Mouse (Mus musculus) ovary, postnatal 36 days (tissue): ENCODE measurements at regions not wholly inside any gene's neighbourhood (a gene's known extent, or its start where the extent isn't known, plus 50 kb on each side); places are given as distances from the start of the nearest gene placed in this dataset.
A peak's percentile ranks its signal among the peaks of the same experiment; 100 is the strongest.
"Not testable (repeated sequence)": the region's sequence is repeated elsewhere in the genome, so short reads cannot be mapped to it uniquely, and the experiment has no call there.

Experiments used
- DNase-seq: peaks from one replicate; pipeline ENCODE4 v3.0.0; 2022; ENCODE audit warnings: low spot score, mixed read lengths

GRCm38 (mm10) chr3:7079073-7079472, 458.8 kb upstream of the 1700008P02Rik start:
- DNase-seq, result no peak

- DNase-seq, result no peak
Measured at GRCm38 (mm10) chr3:7076850-7077249, 456.6 kb upstream of the 1700008P02Rik start.

- no peak for DNase-seq
Measured at GRCm38 (mm10) chr3:7074488-7074887, 454.2 kb upstream of the 1700008P02Rik start.

GRCm38 (mm10) chr3:7041372-7042057, 421.3 kb upstream of the 1700008P02Rik start:
- no peak for DNase-seq

GRCm38 (mm10) chr3:7035833-7036232, 415.6 kb upstream of the 1700008P02Rik start:
- DNase-seq, result no peak

DNA sequence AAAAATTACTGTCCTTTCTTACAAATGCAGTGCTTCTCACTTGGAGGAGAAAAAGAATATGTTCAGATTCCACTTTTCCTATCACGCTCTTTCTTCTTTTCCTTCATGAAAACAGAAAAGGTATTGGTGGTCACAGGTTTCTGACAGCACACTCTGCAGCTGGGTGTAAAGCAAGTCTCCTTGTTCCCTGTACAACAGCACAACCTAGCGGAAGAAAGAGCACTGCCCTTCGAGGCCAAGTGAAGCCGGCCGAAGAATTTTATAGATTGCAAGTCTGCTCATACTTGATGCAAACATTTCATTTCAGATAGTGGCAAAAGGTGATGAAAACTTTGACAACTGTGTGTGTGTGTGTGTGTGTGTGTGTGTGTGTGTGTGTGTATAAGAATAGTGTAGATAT, 407.6 kb upstream of the 1700008P02Rik start:
- DNase-seq, result peak; percentile 14

DNA sequence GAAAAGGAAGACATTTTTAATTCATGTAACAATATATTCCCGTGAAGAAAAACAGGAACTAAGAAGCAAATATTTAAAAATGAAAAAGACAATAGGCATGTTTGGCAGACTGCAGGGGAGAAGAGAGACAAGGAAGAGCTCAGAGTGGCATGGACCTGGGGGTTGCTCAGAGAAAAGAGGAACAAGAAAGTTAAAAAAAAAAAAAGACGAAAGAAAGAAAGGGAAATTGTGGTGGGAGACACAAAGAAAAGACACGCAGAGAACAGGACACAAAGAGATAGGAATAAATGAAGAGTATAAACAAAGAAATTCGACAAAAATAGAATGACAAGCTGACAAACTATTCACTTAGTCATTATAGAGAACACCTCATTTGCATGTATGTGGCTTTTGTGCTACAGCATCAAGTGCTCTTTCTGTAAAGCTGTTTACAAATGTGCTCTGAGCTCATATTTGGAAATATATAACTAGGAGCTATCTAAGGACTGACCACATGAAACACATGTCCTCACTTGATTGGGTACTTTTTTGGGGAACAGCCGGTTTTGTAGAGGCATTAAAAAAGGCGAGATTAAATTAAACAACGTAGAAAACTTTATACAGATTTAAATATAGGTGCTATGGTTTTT, 394.2 kb upstream of the 1700008P02Rik start:
- DNase-seq, result no peak

GRCm38 (mm10) chr3:7013516-7013915, 393.3 kb upstream of the 1700008P02Rik start:
- no peak for DNase-seq

DNA sequence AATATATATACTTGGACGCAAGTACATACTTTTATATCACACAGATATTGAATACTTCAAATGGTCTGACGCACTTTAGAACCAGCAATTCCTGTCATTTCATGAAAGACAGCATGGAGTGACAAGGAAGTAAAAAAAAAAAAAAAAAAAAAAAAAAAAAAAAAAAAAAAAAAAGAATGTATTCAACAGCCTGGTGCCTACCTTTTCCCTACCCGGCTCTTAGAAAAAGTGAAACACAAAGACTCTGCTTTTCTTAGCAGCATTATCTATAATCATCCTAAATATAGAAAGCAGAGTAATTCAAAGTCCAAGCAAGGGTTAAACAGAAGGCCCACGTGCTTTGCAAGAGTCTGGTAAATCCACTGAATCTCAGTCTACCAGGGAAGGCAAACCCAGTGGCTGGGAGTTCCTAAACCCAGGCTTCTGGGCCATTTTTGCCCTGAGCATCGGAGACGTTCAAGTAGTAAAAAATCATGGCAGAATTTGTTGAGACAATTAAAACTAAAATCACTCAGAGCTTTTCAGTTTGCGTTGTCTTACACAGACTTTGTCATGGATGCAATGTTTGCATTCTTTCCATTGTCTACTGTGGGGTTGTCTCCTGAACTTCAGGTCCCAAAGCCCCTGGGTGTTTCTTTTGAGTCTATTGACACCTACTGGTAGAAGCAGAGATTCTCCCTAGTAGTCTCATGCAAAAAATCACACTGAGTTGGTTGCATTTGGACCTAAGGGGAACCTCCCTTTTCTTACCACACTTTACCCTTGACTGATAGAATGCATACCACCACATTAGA, 390.2 kb upstream of the 1700008P02Rik start:
- no peak for DNase-seq

- DNase-seq, result no peak
Measured at GRCm38 (mm10) chr3:7008671-7009217, 388.5 kb upstream of the 1700008P02Rik start.

DNA sequence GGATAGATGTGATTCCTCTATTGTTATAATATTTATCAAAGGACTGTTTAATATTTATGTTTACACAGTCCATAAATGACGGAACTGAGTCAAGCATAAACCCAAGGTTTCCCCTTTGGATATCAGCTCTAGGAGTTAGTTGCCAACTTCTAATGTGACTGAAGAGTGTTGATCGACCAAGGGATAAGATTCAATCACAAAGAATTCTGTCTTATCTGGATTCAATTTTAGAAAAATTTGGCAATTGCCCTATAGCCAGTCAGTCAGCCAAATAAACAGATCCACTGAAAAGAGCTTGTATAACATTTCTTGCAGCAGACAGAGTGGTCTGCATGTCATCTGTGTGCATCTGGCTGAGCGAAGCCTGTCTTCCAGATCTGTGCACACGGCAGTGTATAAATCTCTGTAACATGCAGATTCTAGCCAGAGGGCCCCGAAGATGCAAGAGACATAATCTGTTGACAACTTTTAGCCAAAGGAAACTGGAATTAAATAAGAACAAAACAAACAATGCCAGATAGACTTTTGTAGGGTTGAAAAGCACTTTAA, 387.6 kb upstream of the 1700008P02Rik start:
- no peak for DNase-seq

DNA sequence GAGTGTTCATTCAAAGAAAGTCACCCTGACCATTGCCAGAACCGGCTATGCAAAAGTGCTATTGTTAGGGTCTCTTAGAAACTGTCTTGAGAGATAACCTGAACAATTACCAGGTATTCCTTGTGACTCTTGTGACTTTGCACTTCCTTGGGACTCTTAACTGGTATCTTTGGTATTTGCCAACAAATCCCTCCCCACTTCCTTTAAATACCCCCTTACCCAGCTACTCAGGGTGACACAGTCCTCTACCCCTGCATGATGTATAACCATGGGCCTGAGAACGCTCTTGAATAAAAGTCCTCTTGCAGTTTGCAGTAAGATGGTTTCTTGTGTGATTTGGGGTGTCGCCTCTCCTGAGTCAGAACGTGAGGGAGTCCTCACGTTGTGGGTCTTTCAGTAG, 371.5 kb upstream of the 1700008P02Rik start:
- DNase-seq, result not testable (repeated sequence)

- DNase-seq, result no peak
Measured at GRCm38 (mm10) chr3:6984918-6985317, 364.7 kb upstream of the 1700008P02Rik start.

DNA sequence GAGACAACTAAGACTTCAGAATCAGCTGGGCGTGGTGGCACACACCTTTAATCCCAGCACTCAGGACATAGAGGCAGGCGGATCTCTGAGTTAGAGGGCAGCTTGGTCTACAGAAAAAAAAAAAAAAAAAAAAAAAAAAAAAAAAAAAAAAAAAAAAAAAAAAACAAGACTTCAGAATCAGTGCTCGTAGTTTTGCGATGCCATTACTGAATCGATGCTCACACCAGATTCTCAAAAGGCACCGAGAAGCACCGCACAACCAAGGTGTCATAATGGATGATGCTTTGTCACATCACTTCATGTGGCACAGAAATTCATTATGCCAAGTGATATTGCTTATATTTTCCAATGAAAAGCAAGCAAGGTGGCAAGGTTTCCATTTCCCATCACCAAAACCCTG, 337.4 kb upstream of the 1700008P02Rik start:
- no peak for DNase-seq

DNA sequence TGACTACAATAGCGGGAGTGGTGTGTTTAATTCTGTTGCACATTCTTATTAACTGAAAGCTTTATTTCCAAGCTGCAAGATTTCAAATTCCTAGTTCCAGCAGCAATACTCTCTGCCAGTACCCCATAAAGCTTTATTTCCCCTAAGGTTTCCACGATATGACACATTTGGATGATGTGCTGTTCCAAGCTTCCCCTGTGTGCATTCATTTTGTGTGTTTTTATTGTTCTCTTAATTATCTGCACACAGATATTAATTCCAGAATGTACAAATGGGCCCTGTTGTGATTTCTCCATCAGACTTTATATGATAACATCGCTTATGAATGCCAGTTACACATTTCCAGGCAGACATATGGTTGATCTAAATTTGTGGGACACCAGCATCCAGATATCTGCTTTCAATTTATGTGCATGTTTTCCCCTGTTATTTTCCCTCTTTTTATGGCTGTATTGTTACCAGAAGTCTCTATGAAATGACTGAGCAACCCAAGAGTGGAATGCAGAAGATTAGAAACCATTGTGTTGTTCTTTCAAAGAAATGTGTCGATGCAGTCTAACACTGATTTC, 312.4 kb upstream of the 1700008P02Rik start:
- DNase-seq, result no peak

GRCm38 (mm10) chr3:6926737-6927136, 306.5 kb upstream of the 1700008P02Rik start:
- DNase-seq, result no peak

- DNase-seq, result not testable (repeated sequence)
Measured at GRCm38 (mm10) chr3:6922647-6923046, 302.4 kb upstream of the 1700008P02Rik start.

DNA sequence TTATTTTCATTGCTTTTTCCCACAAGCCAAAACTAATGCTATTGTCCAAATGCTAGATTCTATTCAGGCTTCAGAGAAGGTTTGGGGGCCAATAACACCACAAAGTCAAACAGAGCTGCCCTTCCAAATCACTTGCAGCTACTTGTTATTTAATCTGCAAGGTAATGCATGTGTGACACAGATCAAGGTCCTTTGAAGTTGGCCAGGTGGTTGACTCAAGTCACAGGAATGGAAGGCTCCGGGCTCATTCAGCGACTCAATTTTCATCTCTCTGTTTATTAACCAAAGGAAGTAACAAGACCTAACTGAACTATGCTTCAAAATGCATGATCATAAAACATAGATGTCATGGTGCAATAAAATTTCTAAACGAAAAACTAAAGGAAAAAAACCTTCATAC, 300.0 kb upstream of the 1700008P02Rik start:
- DNase-seq, result no peak

GRCm38 (mm10) chr3:6887936-6888335, 267.7 kb upstream of the 1700008P02Rik start:
- DNase-seq, result no peak

DNA sequence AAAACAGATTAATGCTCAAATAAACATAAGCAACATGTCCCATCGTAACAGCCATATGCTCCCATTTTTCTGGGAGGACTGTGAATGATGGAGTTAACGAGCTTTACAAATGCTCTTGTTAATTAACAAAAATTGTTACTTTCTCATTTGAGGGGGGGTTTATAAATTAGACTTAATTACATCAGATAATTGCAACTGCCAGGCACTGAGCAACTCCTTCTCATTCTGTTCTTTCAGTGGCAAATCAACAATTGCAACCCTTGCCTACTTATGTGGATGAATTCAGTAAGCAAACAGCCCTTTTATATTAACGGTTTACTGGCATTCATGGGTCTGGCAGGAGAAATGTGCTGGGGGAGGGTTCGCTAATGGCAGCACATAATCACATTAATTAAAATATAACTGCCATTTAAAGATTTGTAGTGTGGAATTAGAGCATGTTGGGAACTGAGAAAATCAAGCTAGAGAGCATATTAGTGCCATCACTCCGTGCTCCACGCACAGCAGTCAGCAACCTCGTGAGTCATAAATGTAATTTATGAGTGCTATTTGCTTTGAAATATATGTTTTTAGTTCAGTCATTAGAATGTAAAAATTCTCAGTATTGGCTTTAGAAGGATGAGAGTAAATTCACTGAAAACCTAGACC, 266.9 kb upstream of the 1700008P02Rik start:
- DNase-seq, result no peak

- no peak for DNase-seq
Measured at GRCm38 (mm10) chr3:6886200-6887052, 266.2 kb upstream of the 1700008P02Rik start.
